Mouse (Mus musculus) small intestine, adult 2 months (tissue): Measurements from ENCODE around the gene Gm7029.

ENCODE experiments used
- CTCF ChIP-seq: fragments of 200-500 bp; IDR thresholded peaks from 2 replicates; pipeline ENCODE4 v1.5.1; 2012; ENCODE audit warnings: low read depth, mild to moderate bottlenecking, control low read depth, inconsistent platforms, low read length, moderate library complexity, mixed read lengths; ENCODE audit not compliant: insufficient replicate concordance, insufficient read length; ENCODE audit errors: extremely low read depth
- POLR2A ChIP-seq: fragments of 200-500 bp; IDR thresholded peaks from 2 replicates; pipeline ENCODE4 v1.6.1; 2012; ENCODE audit warnings: low read depth, mild to moderate bottlenecking, control low read depth, inconsistent platforms, low read length, moderate library complexity

DNA sequence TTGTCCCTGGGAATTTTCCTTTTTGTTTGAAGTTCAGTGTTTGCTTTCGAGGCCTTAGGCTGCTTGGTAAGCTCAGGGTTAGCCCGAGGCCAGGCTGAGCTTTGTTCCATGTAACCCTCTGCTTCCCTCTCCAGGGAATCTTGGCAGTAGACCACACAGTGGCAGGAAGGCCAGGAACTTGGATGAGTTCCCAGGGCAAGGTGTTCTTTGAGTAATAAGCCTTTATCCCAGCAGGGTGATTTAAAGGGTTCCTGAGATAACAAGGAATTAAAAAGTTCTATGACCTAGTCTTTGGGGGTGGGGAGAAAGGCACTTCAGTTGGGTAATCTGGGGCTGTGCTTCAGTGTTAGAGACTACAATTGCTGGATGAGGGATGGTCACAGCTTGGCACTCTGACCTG lies 44.7 kb upstream of the Gm7029 start:
- no peak for TF ChIP-seq POLR2A
- no peak for TF ChIP-seq CTCF
